Mouse (Mus musculus) skeletal muscle tissue, adult 2 months (tissue): Measurements from ENCODE around the gene Mef2d.
"Not testable (repeated sequence)": the region's sequence is repeated elsewhere in the genome, so short reads cannot be mapped to it uniquely, and the experiment has no call there.

Source experiments
- DNase-seq: peaks from one replicate; pipeline ENCODE4 v3.0.0-alpha.2; 2012; ENCODE audit warnings: low read depth, low spot score

The Mef2d gene

DNA sequence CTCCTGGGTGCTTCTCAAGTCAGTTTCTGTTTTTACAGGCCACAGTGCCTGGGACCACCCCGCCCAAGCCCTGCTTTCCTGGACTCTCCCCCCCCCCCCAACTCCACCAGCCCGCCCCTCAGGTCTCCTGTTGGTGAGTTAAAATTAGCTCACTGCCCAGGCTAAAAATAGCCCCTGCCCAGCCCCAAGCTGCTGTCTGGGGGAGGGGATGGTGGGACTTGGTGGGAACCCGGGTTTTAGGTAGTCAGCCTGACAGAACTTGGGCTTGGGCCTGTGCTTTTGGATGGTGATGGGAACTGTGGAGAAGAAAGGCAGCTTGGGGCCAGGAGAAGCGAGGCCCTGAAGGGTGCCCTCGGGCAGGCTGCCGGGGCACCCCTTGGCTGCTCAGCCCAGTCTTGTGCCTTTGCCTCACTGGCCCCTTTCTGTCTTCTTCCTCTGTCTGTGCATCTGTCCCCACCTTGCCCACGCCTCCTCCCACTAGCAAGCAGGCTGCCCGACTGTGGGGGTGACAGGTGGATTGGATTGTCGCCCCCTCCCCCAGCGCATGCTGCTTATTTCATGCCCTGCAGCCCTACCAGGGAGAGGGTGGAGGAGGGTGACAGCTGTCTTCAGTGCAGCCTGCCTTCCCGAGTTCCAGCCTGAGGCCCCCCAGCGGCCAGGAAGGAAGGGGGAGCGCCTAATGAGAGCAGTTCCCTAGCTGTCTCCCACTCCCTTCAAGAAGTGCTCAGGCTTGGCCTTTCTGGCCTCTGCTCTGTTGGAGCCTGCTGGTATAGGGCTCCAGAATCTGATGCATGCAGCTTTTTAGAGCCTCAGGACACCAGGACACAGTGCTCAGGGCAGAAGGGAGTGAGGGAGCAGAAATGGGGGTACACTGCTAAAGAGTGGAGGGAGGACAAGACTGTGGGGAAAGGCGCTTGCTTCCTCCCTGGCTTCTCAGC, 8.2 kb downstream of the Mef2d start:
- no peak for DNase-seq

DNA sequence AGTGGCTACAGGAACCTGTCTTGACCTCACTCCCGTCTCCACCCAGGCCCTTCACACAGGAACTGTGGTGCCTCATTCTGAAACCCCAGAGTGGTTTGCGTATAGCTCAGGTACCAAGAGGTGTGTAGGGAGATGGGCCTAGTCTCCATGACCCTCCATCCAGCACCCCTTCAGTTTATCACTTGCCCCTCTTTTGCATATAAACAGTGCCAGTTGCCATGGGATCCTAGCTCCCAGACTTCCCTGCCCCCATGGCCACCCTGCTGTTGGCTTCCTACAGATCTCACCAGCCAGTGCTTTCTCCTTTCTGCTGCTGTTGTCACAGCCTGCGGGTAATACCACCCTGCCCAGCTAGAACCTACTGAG, 8.8 kb downstream of the Mef2d start:
- DNase-seq = no peak

DNA sequence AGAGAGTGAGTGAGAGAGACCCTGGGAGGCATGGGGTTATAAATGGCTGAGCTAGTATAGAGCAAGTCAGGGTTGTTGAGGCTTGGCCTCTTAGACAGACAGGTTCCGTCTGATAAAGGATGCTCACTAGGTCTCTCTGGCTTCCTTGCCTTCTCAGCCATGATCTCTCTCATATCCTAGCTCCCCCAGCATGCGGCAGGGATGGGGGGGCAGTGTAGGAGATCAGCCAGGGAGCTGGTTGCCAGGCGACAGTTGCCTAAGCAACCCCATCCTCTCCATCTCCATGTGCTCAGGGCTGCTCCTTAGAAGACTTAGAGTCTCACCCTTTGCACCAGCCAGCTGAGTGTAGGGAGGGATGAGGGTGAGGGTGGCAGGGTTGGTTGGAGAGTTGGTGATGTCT, 9.9 kb downstream of the Mef2d start:
- no peak for DNase-seq

DNA sequence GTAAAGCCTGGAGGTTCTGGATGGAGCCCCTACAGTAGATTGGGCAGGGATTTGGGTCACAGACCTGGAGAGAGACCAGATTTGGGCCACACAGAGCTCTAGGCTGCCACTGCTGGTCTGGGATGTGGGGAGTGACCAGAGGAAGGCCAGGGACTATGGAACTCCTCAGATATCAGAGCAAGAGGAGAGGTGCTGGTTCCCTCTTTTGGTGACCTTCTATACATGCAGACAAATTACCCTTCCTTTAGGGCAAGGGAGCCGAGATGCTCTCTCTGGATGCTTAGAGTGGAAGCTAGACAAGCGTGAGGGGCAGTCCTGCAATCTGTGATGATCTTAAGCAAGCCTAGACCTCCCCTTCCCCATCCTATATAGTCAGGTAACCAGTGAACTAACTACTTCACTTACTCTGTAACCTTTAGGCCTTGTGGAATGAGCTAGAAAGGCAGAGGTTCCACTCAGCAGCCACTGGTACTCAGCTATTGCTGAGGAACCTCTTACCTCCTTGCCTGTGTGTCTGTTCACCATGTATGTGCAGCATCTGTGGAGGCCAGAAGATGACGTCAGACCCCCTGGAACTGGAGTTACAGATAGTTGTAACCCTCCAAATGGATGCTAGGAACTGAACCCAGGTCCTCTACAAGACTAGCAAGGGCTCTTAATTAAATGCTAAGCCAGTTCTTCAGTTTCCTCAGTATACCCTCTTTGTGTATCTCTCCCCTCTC, 11.3 kb downstream of the Mef2d start:
- no peak for DNase-seq

DNA sequence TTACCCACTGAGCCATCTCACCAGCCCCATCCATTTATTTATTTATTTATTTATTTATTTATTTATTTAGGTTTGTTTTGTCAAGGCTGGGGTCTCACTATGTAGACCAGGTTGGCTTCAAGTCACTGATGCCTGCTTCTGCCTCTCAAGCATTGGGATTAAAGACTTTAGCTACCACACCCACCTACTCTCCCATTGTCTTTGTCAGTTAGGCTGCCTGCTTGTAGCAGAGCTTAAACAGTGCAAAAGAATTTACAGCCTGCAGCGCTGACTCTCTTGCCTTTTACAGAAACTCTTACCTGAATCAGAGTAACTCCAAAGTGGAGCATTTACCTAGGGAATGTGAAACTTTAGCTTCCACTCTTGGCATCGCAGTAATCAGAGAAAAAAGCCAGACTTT, 12.1 kb downstream of the Mef2d start:
- DNase-seq = no peak

DNA sequence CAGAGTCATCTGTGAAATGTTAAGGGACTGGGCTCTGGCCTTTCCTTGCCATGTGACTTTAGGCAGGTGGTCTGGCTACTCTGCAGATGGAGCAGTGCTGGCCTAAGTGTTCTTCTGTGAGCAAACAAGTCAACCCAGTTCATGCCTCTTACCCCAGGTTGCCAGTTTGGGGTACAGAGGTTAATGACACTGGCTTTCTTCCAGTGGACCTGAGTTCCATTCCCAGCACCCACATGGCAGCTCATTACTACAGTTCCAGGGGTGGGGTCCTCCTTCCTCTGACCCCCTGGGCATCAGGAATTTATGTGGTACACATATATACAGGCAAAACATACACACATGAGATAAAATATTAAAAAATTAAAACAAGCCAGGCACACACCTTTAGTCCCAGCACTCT, 14.6 kb downstream of the Mef2d start:
- no peak for DNase-seq

DNA sequence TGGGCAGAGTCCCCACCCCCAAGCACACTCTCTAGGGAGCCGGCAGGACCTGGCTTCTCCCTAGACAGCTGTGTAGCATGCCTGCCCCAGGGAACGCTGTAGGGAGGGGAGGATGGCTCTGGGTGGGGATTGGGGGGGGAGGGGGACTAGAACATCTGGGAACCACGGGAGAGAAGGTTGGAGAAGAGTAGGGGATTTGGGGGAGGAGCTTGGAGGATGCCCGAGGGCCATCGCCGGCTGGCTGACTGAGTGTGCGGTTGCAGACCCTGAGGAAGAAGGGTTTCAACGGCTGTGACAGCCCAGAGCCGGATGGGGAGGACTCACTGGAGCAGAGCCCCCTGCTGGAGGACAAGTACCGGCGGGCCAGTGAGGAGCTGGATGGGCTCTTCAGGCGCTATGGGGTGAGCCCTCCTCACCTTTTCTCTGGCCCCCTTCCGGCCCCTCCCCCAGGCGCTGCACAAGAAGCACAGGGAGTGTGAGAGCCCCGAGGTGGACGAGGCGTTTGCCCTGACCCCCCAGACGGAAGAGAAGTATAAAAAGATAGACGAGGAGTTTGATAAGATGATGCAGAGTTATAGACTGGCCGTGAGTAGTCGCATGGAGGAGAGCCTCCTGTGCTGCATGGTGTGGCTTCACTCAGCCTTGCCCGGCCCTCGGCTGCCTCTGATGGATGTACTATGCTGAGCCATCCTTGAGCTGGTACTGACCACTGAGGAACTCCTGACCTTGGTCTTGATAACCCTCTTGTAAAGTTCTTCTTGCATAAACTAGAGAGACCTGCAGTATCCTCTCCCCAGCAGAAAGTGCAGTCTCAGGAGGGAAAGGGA, 15.8 kb downstream of the Mef2d start:
- DNase-seq = no peak

DNA sequence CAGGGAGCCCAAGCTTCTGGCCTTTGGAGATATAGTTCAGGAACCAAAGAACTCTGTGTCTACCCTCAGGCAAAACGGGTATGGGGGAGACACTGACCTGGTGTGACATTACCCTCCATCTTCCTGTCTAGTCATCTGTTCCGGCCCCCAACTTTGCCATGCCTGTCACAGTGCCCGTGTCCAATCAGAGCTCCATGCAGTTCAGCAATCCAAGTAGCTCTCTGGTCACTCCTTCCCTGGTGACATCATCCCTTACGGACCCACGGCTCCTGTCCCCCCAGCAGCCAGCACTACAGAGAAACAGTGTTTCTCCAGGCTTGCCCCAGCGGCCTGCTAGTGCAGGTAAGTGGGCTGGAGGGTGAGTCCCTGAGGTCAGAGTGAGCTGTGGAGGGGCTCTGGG, 16.8 kb downstream of the Mef2d start:
- DNase-seq = no peak

DNA sequence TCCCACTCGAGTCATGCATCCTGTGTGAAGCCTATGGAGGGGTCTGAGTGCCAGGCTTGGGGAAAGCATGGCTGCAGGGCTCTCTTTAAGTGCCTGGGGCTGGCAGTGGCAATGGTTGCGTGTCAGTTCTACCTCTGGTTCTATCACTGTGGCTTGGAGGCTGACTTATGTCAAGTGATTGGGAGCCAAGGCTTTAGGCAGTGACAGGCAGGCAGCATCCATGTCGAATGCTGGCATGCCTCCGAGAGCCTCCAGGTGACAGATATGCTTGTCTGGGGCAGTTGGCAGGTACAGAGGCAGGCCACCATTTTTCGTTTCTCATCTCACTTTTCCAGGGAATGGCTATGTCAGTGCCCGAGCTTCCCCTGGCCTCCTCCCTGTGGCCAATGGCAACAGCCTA, 18.7 kb downstream of the Mef2d start:
- DNase-seq = no peak

DNA sequence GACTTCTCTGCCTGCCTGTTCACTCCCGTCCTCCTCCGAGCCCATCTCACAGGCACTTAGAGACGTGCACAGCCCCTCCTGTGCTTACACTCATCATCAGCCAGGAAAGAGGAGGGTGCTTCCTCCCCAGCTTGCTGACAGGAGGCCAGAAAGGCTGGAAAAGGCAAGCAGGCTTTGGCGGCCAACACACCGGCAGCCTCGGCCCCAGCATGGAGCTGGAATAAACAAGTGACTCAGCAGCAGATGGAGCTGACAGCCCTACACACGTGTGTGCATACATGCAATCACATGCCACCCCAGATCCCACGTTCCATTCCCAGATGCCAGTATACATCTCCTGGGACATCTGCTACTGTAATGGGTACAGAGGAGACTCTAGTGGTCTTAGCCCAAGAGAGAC, 20.1 kb downstream of the Mef2d start:
- peak; percentile 87 for DNase-seq

DNA sequence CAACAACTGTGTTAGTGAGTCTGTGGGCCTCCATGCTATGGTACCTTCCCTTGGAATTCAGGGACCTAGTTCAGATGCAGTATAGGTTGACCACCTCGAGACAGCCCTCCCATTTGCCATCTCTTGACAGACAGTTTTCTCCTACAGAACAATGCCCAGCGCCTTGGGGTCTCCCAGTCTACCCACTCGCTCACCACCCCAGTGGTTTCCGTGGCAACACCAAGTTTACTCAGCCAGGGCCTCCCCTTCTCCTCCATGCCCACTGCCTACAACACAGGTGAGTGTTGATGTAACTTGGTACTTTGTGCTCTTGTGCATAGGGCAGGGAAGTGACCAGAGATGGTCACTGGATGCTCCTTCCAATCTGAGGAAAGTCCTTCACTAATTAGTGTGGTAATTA, 20.6 kb downstream of the Mef2d start:
- DNase-seq = no peak

DNA sequence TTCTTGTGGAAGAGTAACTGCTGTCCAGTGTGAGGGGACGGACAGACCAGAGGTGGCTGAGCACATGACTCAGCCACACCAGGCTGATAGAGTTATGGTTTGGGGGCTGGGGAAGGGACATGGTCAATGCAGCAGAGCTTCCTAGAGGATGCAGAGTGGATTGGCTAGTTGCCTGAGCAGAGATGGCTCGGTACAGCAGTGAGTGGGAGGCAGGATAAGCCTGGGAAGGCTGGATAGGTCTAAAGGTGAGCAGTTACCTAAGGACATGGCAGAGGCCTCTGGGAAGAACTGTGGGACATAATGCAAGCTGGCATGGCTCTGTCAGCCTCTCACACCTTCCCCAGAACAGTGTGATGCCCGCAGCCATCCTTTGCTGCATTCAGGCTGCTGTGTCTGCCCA, 21.7 kb downstream of the Mef2d start:
- no peak for DNase-seq

DNA sequence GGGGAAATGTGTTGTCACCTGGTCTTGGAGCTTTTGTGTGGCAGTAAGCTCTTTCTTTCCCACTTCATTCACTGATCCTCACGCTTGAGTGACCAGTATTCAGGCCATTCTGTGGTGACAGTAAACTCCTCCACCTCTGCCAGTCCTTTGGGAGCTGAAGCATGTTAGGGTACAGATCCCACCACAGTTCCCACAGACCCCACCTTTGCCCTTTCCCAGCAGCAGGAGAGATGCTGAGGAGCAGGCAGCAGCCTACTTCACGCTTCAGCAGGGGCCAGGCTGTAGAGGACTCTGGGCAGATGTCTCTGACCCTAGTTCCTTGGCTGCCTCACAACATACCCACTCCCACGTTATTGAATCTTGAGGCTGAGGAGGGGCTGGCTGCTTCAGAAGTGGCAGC, 22.1 kb downstream of the Mef2d start:
- DNase-seq = no peak

DNA sequence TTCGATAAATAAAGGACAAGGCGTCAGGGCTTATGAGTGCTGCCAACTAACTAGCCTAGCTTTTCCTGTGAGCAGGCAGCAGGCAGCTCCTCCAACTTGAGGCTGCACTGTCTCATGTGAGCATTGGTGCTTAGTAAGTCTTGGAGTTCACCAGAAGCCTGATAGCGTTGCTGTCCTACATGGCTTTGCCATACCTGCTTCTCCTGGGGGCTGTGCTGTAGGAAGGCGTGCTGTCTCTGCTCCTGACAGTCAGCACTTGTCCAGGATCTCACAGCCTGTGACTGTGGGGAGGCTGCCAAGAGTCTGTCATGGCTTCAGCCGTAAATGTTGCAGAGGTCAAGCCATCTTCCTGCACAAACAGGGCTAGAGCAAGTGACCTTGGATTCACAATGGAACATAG, 23.9 kb downstream of the Mef2d start:
- no peak for DNase-seq

DNA sequence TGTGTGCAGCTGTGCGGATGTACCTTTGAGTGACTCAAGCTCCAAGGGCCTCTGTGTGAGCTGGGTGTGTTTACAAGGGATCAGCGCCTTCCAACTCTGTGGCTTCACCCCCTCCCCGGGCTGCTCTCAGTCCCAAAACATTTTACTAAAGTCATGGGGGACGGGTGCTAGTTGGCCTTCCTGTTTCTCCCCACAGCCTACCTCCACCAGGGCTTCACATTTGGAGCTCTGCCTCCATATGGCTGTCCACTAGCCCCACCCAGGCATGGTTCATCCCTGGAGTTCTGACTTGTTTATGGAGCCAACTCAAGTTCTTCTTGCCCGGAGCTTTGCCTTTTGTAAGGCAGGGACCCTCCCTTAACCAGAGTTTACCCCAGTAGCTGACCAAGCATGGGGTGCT, 28.2 kb downstream of the Mef2d start:
- no peak for DNase-seq

DNA sequence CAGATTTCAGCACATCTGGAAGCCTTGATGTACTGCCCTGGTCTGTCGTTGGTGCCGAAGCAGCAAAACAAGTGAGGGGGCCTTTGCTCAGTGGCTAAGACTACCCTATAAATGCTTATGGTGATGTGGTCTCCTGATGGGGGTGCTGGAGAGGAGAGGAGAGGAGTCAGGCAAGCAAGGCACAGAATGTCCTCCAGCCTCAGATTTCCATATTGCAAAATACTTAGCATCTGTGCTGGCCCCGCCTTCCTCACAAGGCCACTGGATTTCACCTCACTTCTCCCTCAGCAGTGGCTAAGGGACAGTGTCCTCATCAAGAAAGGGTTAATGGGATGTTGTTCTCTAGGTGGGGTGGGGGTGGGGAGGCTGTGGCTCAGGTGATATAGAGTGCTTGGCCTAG, 30.3 kb downstream of the Mef2d start:
- no peak for DNase-seq

DNA sequence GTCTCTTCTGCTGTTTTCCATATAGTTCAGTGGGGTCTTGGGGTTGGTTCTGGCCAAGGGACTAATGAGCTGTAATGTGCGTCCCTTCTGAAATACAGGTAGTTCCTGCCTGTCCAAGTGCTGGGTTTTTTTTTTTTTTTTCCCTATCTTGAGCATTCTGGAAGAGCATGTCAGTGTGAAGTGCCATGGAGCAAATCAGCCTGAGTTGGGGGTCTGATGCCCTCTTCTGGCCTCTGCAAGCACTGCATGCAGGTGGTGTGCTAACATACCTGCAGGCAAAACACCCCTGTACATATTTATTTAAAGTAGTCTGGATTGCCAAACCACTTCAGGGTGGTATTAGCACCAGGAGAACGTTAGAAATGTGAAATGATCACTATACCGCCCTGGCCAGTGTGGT, 31.2 kb downstream of the Mef2d start:
- DNase-seq = peak; percentile 66

DNA sequence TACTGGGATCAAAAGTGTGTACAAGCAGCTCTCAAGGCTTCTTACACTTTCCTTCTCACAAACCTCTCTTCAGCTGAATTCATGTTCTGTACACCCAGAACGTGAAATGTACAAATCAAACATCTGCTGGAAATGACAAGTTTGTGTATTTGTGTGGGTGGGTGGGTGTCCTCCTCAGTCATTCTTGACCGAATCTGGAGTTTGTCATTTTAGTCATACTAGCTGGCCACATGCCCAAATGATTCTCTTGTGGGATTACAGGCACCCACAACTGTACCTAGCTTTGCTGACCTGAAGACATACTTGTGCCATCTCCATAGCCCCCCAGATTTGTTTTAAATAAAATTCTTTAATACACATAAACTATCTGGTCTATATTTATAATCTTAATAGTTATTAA, 32.7 kb downstream of the Mef2d start:
- DNase-seq = no peak

DNA sequence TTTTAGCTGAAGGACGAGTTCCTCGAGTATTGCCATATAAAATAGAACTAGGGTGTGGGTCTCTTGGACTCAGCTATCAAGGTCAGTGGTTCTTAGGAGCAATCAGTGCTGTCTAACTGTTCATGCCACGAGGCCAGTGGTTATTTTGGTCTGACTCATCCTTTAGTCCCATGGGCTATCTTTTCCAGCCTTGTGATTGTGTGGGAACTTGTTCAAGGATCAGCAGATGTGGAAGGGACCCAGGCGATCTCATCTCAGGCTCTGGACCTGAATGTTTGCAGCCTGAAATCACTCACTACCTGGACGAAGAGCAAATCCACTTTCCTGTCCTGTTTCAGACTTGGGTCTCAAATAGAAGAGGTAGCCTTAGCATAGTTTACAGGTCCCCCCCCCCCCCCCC, 34.9 kb downstream of the Mef2d start:
- peak; percentile 88 for DNase-seq

DNA sequence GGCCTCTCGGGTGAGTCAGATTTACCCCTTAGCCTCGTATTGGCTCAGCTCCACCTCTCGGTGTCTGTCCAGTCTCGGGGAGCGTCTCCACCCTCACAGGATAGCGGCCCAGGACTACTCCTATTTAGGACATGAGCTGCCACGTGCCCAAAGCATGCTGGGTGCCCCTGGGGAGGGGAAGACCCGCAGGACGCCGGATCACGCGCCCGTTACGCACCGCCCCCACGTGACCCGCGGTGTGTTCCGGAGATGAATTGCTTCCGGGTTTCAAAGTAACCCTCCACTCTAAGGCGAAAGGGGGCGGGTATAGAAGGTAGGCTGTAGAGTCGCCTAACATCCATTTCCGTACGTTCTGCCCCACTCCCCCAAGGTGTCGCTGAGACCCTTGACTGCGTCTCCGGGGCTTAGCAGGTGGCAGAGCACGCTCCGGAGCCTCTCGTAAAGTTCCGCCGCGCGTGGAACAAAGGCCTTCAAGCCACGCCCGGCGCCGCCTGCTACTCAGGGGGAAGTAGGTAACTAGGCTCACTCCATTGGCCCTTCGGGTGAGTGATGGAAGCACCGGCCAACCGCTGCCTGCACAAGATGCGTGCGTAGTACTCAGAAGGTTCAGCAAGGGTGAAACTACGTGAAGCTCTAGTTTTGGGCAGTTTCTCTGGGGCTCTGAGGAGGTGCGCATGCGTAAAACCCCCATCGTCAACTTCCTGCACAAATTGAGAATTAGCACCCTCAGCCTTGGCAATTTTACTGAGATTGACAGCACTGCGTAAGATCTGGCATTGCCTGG, 35.6 kb downstream of the Mef2d start:
- peak; percentile 100 for DNase-seq

DNA sequence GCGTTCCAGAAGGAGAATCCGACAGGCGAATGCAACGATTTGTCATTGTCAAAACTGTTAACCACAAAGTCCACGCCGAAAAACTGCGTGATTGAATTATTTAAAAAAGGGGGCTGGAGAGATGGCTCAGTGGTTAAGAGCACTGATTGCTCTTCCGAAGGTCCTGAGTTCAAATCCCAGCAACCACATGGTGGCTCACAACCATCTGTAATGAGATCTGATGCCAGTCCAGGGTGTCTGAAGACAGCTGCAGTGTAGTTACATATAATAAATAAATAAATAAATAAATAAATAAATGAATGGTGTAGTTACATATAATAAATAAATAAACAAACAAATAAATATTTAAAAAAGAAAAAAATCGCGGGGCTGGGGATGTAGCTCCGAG, 36.2 kb downstream of the Mef2d start:
- DNase-seq = not testable (repeated sequence)

DNA sequence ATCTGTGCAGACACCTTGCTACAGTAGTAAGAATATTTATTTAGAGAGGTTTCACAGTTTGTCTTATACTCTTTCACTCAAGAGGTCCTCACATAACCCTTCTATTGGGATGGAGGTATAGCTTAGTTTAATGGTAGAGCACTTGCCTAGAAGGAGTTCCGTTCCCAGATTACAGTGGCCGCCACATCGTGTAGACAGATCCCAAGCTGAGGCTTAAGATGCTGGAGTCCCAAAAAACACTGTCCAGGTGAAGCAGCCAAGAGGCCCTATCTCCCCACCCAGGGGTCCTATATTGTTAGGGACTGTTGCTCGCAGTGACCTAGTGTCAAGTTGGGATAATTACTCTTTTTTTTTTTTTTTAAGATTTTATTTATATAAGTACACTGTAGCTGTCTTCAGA, 36.8 kb downstream of the Mef2d start:
- no peak for DNase-seq
